Mouse (Mus musculus): ENCODE measurements around the gene Zfp831.

- no peak for TF ChIP-seq GATA1 (IDR thresholded peaks at IDR 0.05; ENCODE audit: borderline replicate concordance, low read length)
- TF ChIP-seq CTCF (IDR thresholded peaks at IDR 0.05; ENCODE audit: low read depth, low read length) = no peak
- no peak for TF ChIP-seq TAL1 (conservative IDR thresholded peaks at IDR 0.05; ENCODE audit: low read depth, low read length)
- no peak for TF ChIP-seq GATA2 (IDR thresholded peaks at IDR 0.05; ENCODE audit: borderline replicate concordance, low read depth, low read length)
Observed at GRCm38 (mm10) chr2:174621881-174622280, 21.5 kb upstream of the Zfp831 start.

All from G1E (cell line).